Mouse (Mus musculus): ENCODE data around the gene Brpf3.
"Not testable (repeated sequence)": the region's sequence is repeated elsewhere in the genome, so short reads cannot be mapped to it uniquely, and the experiment has no call there.

The Brpf3 gene

DNA sequence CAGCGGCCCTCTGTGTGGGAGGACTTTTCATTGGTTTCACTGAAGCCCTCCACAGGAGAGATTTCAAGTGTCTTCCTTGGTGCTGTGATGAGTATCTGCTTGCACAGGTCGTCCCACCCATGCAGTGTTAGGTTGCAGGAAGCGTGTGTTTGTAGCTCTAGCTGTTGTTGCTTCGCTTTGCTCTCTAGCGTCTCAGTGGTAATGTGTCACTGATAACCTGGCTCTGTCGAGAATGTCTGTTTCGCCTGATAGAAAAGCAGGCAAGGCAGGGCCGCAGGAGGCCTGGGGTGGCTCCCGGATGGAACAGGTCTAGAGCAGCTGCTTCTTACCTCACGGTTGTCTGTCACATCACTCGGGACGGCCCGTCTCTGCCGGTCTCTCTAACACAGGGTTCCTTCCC is 28.2 kb downstream of the Brpf3 start:
- no peak for DNase-seq

DNA sequence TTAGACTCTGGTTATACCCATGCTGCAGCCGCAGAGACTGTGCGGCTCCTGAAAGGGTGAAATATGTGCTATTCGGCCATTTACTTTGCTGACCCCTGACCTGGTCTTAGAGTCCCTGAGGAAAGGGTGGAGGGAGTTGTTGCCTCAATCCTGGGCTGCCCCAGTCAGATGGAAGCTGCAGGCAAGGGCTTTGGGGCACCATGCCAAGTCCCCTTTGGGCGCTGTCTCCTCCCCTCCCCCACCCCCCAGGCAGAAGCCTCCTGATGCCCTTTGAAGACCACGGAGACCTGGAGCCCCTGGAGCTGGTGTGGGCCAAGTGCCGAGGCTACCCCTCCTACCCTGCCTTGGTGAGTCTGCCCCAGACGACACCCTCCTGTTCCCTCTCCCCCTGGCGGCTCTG is 30.2 kb downstream of the Brpf3 start:
- no peak for DNase-seq

DNA sequence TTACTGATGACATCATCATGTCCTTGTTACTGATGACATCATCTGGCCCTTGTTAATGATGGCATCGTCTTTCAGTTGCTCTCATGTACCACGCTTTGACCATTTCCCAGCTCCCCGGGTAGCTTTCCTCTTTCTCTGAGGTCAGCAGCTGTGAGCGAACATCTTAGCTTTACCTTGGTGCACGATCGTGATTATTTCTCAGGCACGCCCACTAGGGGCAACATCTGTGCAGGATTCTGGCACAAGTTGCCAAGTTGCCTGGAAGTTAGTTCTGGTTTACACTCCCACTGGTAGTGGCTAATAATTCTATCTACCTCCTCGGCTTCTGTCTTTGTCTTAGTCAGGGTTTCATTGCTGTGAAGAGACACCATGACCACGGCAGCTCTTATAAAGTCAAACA is 31.1 kb downstream of the Brpf3 start:
- no peak for DNase-seq

DNA sequence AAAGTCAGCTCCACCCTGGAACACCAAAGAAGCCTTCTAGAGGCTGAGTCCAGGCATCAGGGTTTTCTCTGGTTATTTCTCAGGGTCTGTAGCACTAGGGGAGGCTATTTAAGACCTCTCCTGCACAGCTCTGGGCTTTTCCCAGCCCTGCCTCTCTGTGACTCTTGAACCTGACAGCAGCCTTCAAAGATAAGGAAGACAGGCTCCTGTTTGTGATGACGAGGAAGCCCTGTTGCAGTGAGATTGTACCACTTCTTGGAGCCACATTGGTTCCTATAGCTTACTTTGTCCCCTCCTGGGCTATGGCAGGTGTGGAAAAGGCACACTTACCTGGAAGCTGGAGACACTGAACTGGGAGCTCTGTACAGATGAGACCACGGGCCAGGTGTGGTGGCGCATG is 32.0 kb downstream of the Brpf3 start:
- DNase-seq, result no peak

DNA sequence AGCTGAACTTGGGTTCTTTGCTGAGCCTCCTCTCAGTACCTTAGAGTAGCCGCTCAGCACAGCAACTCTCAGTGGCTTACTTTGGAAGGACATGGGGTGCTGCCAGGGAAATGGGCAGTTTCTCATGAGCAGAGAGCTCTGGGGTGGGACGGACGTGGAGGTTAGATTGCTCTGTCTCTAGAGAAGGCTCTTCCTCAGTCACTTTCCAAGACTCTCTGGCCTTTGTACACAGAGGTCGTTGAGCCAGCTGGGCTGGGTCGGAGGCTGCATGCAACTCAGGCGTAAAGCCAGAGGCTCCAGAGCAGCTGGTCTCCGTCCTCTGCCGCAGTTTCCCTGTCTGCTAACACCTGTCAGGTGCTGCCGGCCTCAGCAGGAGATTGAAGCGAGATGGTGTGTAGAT is 33.8 kb downstream of the Brpf3 start:
- peak; percentile 20 to 31 for DNase-seq

DNA sequence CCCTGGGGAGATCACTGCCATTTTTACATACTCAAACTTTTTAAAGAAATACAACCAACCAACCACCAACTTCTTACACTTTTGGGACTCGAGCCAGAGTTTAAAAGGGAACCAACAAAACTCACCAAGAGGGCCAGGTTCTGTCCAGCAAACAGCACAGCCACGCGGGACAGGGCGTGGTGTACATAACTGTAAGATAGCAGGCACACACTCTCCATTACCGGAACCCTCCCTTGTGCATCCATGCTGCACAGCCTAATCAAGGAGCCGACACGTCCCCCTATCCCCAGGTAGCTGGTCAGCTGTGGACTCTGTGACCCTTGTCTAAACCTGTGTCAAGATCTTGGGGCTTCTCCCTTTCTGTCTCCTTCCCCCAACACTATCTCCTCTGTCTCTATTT is 37.0 kb downstream of the Brpf3 start:
- DNase-seq, result no peak

DNA sequence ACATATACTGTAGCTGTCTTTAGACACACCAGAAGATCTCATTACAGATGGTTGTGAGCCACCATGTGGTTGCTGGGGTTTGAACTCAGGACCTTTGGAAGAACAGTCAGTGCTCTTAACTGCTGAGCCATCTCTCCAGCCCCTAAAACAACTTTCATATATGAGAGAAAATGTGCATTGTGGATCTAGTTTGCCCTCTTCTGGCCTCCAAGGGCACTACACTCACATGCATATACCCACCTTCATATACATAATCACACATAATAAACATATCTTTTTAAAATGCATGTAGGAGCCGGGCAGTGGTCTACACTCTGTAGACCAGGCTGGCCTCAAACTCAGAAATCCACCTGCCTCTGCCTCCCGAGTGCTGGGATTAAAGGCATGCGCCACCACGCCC is 41.1 kb downstream of the Brpf3 start:
- not testable (repeated sequence) for DNase-seq

DNA sequence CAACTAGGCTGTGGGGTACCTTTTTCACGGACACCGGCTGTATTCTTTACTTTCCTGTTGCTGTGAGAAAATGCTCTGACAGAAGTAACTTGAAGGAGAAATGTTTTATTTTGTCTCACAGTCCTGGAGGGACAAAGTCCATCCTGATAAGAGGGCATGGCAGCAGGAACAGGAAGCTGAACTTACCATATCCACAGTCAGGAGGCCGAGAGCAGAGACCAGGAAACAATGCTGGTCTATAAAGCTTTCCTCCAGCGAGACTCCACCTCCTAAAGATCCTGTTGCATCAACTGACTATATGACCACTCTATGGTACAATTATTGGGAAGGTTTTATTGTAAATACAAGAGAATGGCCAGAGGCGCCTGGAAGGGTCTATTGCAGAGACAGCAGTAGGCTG is 42.8 kb downstream of the Brpf3 start:
- no peak for DNase-seq

DNA sequence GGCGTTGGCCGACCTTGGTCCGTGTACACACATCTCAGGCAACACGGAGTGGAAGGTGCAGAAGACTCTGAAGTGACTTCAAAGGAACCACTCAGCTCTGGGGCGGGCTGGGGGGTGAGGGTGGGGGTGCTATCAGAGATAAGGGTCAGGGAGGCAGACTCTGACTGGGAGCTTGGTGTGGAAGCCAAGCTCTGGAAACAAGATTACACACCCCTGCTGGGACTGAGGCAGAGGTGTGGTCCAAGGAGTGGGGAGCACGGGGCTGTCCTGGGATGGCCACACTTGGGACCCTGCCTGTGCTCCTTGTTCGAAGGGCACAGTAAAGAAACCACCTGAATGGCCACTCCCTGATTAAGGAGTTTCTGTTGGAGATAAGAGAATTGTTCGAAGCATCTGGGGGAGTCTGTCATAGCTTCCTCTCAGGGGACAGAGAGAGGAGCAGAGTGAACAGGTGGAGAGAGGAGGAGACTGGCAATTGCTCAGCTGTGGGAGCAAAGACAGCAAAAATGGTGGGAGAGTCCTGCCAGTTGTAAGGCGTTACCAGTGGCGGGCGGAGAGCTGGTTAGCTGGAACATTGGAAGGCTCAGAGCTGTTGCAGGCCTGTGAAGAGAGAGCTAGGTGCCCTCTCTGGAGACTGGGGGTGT is 46.2 kb downstream of the Brpf3 start:
- DNase-seq, result no peak

DNA sequence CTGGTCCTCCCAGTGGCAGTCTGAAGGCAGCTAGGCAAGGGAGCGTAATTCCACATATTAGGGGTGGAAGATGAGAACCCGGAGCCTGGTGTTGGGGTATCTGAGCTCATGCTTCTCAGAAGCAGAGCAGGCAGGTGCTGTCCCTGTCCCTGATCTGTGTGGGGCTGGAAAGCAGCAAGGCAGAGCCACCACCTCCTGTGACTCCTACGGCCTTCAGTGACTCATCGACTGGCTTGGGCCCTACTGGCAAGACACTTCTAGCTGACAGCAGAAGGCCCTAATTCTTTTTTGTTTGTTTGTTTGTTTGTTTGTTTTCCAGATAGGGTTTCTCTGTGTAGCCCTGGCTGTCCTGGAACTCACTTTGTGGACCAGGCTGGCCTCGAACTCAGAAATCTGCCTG is 49.6 kb downstream of the Brpf3 start:
- DNase-seq, result no peak

DNA sequence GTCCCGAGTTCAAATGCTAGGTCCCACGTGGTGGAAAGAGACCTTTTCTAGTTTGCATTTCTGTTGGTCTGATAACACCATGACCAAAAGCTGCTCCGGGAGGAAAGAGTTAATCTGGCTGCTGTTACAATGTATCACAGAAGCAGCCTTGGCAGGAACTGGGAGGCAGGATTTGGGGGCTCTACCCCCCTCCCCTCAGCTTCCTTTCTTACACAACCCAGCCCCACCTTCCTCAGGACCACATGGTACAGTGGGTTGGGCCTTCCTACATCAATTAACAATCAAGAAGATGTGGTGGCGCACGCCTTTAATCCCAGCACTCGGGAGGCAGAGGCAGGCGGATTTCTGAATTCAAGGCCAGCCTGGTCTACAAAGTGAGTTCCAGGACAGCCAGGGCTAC is 53.5 kb downstream of the Brpf3 start:
- DNase-seq, result no peak

DNA sequence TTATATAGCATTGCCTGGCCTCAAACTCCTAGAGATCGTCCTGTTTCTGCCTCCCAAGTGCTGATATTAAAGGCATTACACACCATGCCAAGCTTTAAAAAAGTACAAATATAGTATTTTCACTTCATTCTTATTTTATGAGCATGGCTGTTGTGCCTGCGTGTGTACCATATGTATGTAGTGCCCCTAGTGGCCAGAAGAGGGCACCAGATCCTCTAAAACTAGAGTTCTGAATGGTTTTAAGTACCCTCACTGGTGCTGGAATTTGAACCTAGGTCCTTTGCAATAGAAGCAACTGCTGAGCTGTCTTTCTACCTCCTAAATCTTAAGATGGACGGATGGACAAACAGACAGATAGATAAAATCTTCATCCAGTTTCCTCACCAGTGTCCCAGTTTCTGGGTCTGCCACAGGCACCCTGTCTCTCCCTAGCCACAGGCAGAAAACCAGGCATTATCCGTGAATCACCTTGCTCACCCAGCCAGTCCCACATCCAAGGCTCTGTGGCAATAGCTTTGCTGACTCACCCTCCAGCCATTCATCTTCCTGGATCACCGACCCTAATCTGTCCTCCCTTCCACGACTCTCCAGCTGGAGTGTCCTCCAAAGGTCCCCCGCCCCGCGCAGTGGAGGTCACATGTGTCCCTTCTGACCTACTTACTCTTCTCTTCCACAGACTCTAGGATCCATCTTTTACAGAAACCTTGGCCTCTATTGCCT is 54.4 kb downstream of the Brpf3 start:
- no peak for DNase-seq

DNA sequence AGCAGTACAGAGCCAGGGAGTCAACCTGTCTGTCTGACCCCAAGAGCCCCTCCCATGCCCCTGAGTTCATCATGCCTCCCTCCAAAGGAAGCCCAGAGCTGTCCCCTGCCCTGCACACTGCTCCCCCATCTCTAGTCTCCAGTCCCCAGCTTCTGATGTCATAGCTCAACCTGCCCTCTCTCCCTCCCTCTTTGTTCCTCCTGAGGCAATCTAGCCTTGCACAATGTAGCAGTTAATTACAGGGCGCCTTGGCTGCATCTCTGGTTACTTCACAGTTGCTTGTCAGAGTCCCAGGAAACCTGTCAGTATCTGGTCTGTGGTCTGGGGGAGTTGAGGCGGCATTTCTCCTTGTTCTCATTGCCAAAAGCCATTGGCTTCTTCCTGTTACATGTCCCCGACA is 55.1 kb downstream of the Brpf3 start:
- DNase-seq, result no peak

DNA sequence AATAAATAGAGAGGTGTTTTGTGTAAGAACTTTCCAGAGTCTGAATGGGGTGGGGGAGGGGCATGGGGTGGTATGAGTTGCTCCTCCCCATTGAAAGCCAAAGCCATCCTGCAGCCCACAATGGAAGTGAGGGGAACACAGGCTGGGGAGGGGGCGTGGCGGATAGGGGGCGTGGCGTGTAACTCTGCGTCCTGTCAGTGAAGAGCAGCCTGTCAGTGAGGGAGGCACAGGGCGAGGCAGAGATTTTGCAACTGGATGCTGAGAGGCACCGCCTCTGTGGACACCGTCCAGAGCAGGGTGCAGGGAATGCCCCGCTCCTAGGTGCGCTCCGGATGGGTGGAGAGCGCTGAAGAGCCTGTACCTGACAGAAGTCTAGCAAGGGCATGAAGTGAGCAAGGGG is 57.3 kb downstream of the Brpf3 start, which contains the start of gene Pnpla1:
TSS of gene Pnpla1 (plus strand) at position 207 of the 400 bp plus-strand sequence.
- DNase-seq, result no peak

DNA sequence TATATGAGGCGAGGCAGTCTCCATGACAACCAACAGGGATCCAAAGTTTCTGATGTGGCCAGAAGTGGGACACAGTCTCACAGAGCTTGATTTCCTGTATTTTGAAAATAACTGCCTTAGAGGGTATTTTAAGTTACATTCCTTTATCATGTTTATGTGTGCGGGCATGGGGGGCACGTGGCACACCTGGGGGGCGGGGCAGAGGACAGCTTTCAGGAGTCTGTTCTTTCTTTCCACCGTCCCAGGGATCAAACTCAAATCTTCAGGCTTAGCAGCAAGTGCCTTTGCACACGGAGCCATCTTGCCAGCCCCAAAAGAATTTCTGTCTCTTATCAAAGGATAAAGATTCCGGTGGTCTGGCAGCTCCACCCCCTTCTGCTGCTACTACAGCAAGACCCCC is 63.0 kb downstream of the Brpf3 start:
- no peak for DNase-seq

DNA sequence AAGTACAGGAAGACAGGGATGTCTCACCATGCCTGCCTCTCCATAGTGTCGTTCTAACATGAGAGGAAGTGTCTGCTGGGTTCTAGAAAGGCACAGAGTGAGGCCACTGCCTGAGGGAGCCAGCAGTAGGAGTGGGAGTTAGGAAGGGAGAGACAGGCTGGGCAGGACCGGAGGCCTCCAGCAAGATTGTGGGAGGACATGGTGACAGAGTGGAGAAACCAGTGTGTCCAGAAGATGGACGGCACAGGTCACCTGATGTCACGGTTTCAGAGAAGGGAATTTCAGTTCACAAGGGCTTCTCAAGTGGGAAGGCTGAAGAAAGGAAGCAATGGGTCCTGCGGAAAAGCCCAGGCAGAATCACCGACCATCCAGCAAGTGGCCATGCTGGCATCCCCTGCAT is 63.6 kb downstream of the Brpf3 start:
- no peak for DNase-seq

DNA sequence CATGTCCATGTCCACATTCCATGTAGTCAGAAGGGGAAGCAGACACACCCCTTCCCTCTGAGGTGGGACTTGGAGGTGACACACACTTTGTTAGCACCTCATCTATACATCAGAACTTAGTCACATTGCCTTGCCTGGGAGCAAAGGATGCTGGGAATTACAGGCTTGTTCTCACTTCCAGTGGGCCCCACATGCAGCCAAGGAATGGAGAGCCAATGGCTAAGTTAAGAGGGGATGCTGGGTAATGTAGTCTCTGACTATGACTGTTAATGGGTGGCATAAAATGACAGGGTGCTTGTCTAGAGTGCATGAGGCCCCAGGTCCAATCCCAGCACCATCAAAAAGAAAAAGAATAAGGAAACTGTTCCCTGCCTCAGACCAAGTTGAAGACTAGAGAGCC is 66.0 kb downstream of the Brpf3 start:
- no peak for DNase-seq

DNA sequence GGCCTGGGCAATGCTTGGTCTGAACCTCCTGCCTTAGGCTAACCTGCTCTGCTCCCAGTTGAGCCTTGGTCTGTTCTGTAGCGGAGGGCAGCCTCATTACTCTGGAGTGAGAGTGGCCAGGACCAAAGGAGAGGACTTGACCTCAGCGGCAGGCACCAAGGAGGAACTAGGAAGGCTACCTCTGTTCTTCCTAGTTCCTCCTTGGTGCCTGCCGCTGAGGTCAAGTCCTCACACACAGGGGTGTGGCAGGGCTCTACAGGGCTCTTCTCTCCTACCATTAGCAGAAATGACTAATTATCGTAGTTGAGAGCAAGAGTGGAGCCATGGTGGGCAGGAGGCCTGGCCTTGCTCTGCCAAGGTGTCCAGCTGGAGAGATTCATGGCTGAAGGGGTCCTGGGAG is 66.5 kb downstream of the Brpf3 start:
- no peak for DNase-seq

DNA sequence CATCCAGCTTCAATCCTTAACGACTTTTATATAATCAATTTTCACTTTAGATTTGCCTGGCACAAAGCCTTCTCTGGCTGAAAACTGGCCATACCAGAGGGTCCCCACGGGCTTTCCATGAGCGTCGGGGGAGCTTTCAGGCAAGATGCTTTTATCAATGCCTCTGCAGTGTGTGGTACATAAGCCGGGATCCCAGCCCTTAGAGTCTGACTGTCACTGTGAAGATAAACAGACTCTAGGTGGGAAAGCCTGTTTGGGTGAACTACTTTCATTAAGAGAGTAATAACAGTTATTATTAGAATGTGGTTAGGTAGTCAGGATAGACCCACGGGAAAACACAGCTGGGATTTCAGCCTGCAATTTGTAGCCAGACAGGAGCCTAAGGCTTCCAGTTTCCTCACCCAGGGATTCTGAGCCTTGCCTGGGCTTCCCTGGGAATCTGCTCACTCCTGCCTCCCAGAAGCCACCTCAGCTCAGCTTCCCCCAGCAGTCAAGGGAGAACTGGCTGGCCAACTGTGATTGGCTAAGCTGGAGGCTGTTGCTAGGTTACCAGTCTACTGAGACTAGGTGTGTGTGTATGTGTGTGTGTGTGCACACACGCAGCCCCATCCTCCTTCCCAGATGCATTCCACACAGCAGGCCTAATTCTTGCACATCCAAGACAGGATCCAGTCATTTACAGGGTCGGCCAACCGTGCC is 68.7 kb downstream of the Brpf3 start:
- DNase-seq, result no peak

DNA sequence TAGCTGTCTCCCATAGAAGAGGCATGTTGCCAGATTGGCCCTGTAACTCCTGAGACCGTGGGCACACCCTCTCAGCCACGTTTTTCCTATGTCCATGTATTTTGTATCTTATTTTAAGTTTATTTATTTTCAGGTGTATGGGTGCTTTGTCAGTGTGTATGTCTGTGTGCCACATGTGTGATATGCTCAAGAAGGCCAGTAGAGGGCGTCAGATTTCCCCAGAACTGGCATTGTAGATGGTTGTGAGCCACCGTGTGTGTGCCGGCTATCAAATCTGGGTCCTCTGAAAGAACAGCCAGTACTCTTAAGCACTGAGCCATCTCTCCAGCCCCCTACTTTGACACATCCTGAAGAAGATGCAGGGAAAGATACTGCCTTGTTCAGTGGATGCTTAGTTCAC is 69.5 kb downstream of the Brpf3 start:
- DNase-seq, result no peak

DNA sequence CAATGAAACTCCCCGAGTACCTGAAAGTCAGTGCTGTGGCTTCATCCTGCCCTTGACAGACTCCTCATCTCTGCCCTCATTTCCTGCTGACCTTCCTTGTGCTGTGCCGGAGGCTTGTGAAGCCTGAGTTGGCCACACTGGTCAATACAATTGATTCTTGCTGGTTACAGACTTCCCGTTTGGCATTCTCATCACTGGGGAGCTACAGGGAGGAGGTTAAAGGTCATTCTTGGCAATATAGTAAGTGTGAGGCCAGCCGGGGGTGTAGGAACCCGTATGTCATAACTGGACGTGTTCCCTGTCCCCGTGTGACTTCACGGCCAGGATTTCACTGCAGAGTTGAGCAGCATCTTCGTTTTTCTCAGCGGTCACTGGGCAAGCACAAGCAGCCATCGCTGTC is 70.9 kb downstream of the Brpf3 start:
- no peak for DNase-seq

DNA sequence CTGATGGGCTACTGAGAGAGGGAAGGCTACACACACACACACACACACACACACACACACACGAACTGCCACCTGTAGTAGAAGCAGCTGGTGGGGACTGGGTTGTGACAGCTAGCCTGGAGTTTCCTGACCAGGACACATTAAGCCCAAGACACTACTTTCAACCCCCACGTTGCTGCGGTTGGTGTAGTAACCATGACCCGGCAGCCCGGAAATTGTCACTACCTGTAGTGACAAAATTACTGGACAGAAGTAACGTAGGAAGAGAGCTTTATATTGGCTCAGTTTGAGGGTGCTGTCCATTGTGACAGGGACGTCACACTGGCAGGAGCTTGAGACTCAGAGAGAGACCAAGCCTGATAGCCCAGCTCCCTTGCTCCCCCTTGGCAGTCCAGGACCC is 71.4 kb downstream of the Brpf3 start:
- no peak for DNase-seq

DNA sequence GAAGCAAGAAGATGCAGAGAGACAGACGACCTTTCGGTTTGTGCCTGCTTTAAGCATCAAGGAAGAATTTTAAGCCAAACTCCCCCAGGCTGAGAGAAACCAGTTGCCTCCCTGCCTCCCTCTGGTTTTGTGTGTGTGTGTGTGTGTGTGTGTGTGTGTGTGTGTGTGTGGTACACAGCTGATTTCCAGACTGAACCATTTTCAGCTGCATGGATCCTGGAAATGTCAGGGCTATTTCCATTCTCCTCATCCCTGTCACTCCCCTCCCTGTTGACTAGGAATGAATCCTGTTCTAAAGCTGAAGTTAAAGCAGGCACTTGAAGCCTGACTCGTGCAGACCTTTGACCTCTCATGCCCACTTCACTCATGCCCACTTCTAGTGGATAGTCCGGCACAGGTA is 73.3 kb downstream of the Brpf3 start:
- DNase-seq, result no peak

DNA sequence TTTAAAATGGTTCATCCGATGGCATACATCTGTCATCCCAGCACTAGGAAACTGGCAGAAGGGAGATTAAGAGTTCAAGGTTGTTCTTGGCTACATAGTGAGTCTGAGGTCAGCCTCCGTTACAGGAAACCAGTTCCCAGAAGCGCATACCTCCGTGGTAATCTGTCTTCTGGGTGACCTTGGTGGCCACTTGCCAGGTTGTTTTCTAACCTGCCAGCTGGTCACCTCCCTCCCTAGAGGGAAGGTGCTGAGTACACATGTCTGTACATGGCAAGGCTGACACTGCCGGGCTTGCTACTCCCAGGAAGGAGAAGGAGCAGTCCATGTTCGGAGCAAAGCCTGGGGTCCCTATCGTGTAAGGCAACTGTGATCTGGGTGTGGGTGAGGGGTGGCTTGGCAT is 73.9 kb downstream of the Brpf3 start:
- no peak for DNase-seq

Data from thymus, adult 18-20 months (tissue).